Mouse (Mus musculus) kidney, embryonic 14.5 days (tissue): ENCODE data around the gene Aagab. TPM values are rescaled to one million over a fixed set of nuclear protein-coding genes. Genes with fewer than 3 reads are reported as not detected.

Experiments used
- ATAC-seq: fragments of 200-750 bp; cut with Nextera tagmentation; 2 replicates; pipeline ENCODE4 v1.8.0; 2017; ENCODE audit warnings: moderate number of reproducible peaks, mild to moderate bottlenecking, moderate TSS enrichment, moderate library complexity; ENCODE audit not compliant: low FRiP score, low TSS enrichment
- H3K27ac ChIP-seq: fragments of 300-500 bp; sonication (generic); 2 replicates; pipeline ENCODE4 v1.5.1; 2014; ENCODE audit warnings: low read depth, mild to moderate bottlenecking, low read length, moderate library complexity, mixed read lengths
- H3K27me3 ChIP-seq: fragments of 300-500 bp; sonication (generic); 2 replicates; pipeline ENCODE4 v1.6.1; 2014; ENCODE audit warnings: mild to moderate bottlenecking, low read length; ENCODE audit not compliant: control insufficient read depth, insufficient read depth
- H3K36me3 ChIP-seq: fragments of 300-500 bp; sonication (generic); 2 replicates; pipeline ENCODE4 v1.6.1; 2014; ENCODE audit warnings: low read length, mixed read lengths; ENCODE audit not compliant: control insufficient read depth, insufficient read depth
- H3K4me1 ChIP-seq: fragments of 300-500 bp; sonication (generic); 2 replicates; pipeline ENCODE4 v1.6.1; 2014; ENCODE audit warnings: low read length, mixed read lengths; ENCODE audit not compliant: control insufficient read depth, insufficient read depth
- H3K4me2 ChIP-seq: fragments of 300-500 bp; sonication (generic); replicated peaks from 2 replicates; pipeline ENCODE4 v1.6.1; 2014; ENCODE audit warnings: low read depth, mild to moderate bottlenecking, low read length
- H3K4me3 ChIP-seq: fragments of 300-500 bp; sonication (generic); 2 replicates; pipeline ENCODE4 v1.5.1; 2014; ENCODE audit warnings: mild to moderate bottlenecking, low read length
- H3K9ac ChIP-seq: fragments of 300-500 bp; sonication (generic); 2 replicates; pipeline ENCODE4 v1.6.1; 2014; ENCODE audit warnings: low read depth, mild to moderate bottlenecking, low read length, moderate library complexity
- H3K9me3 ChIP-seq: fragments of 300-500 bp; sonication (generic); 2 replicates; pipeline ENCODE4 v1.6.1; 2016; ENCODE audit warnings: low read length; ENCODE audit not compliant: control insufficient read depth
- WGBS: fragments of 180-500 bp; shearing (Covaris S2); extraction: QIAGEN DNeasy Blood & Tissue Kit; methylation state at CpG from one replicate; pipeline ENCODE4 v1.1.7; 2014; 5-methylcytosine and 5-hydroxymethylcytosine counted together
- polyA plus RNA-seq: library from polyadenylated mRNA; unstranded; fragments of >200 nt; fragmentation: Nextera tagmentation; extraction: Ambion mirVana; gene quantifications from 2 replicates; pipeline ENCODE4 v1.2.1, GENCODE M21; 2014

The Aagab gene
- polyA plus RNA-seq, 1 experiment from 2014 or later, result 31.1 TPM

GRCm38 (mm10) chr9:63682301-63682700 lies 79.8 kb downstream of the Aagab start:
- Histone ChIP-seq H3K27ac (no peak overlapping the region), H3K9ac (no peak overlapping the region), H3K4me3 (no peak overlapping the region), H3K4me1 (peaks cover 23% of the 10 kb centered on the region), H3K4me2 (no peak overlapping the region), H3K36me3 (no peaks in the 10 kb centered on the region), H3K9me3 (no peaks in the 10 kb centered on the region), H3K27me3 (no peaks in the 10 kb centered on the region)
- 76% methylated on average over 9 of the region's 9 CpGs for WGBS
- no peak for ATAC-seq

GRCm38 (mm10) chr9:63682943-63683342 lies 80.5 kb downstream of the Aagab start:
- Histone ChIP-seq H3K27ac (no peak overlapping the region), H3K9me3 (no peaks in the 10 kb centered on the region), H3K4me3 (no peak overlapping the region), H3K4me1 (peaks cover 16% of the 10 kb centered on the region), H3K9ac (no peak overlapping the region), H3K27me3 (no peaks in the 10 kb centered on the region), H3K4me2 (no peak overlapping the region), H3K36me3 (no peaks in the 10 kb centered on the region)
- ATAC-seq, result no peak
- WGBS, result 94% methylated on average over 2 of the region's 2 CpGs

GRCm38 (mm10) chr9:63684277-63684676 lies 81.8 kb downstream of the Aagab start:
- H3K9me3 ChIP-seq, result no peaks in the 10 kb centered on the region
- H3K9ac ChIP-seq, result no peak overlapping the region
- no peak overlapping the region for H3K4me3 ChIP-seq
- no peak overlapping the region for H3K27ac ChIP-seq
- no peak for ATAC-seq
- H3K36me3 ChIP-seq, result no peaks in the 10 kb centered on the region
- WGBS, result 96% methylated on average over 6 of the region's 6 CpGs
- H3K27me3 ChIP-seq, result no peaks in the 10 kb centered on the region
- peaks cover 3% of the 10 kb centered on the region; the same call in 1 of the 2 replicates for H3K4me1 ChIP-seq
- H3K4me2 ChIP-seq, result no peak overlapping the region

- no peak overlapping the region for H3K4me2 ChIP-seq
- no peak overlapping the region for H3K27ac ChIP-seq
- no peak overlapping the region for H3K4me3 ChIP-seq
- H3K36me3 ChIP-seq, result no peaks in the 10 kb centered on the region
- H3K9me3 ChIP-seq, result peaks cover 2% of the 10 kb centered on the region; the same call in 1 of the 2 replicates
- H3K27me3 ChIP-seq, result no peaks in the 10 kb centered on the region
- WGBS, result 79% methylated on average over 5 of the region's 5 CpGs
- ATAC-seq, result no peak
- H3K4me1 ChIP-seq, result no peaks in the 10 kb centered on the region
- H3K9ac ChIP-seq, result no peak overlapping the region
Observed at GRCm38 (mm10) chr9:63685352-63685751, 82.9 kb downstream of the Aagab start.

- Histone ChIP-seq H3K27ac (peak overlapping the region; percentile 47; the same call in 1 of the 2 replicates), H3K36me3 (no peaks in the 10 kb centered on the region), H3K4me2 (no peak overlapping the region), H3K9ac (no peak overlapping the region), H3K27me3 (no peaks in the 10 kb centered on the region), H3K4me1 (no peaks in the 10 kb centered on the region), H3K9me3 (peaks cover 4% of the 10 kb centered on the region; the same call in 1 of the 2 replicates), H3K4me3 (no peak overlapping the region)
- WGBS, result 50% methylated on average over 7 of the region's 7 CpGs
- no peak for ATAC-seq
Observed at GRCm38 (mm10) chr9:63687413-63688015, 85.1 kb downstream of the Aagab start.

- WGBS, result 80% methylated on average over 1 of the region's 1 CpGs
- Histone ChIP-seq H3K4me2 (no peak overlapping the region), H3K27me3 (no peaks in the 10 kb centered on the region), H3K9ac (no peak overlapping the region), H3K9me3 (peaks cover 4% of the 10 kb centered on the region; the same call in 1 of the 2 replicates), H3K36me3 (no peaks in the 10 kb centered on the region), H3K4me3 (no peak overlapping the region), H3K27ac (no peak overlapping the region), H3K4me1 (no peaks in the 10 kb centered on the region)
- ATAC-seq, result no peak
Observed at GRCm38 (mm10) chr9:63690511-63690910, 88.1 kb downstream of the Aagab start.

GRCm38 (mm10) chr9:63691960-63692359 lies 89.5 kb downstream of the Aagab start:
- no peaks in the 10 kb centered on the region for H3K36me3 ChIP-seq
- H3K4me2 ChIP-seq, result no peak overlapping the region
- WGBS, result 60% methylated on average over 2 of the region's 2 CpGs
- no peak overlapping the region for H3K4me3 ChIP-seq
- H3K27me3 ChIP-seq, result no peaks in the 10 kb centered on the region
- peaks cover 4% of the 10 kb centered on the region; the same call in 1 of the 2 replicates for H3K9me3 ChIP-seq
- ATAC-seq, result no peak
- peak overlapping the region; percentile 37; the same call in 1 of the 2 replicates for H3K27ac ChIP-seq
- H3K9ac ChIP-seq, result peak overlapping the region; percentile 1; the same call in 1 of the 2 replicates
- peaks cover 11% of the 10 kb centered on the region for H3K4me1 ChIP-seq

Other genes starting within 250 kb of the Aagab start
- gene Map2k5, start 224.8 kb upstream of the Aagab start, polyA plus RNA-seq, result 35.3 and 40.3 TPM in 2 replicates
- 55.1 and 56.4 TPM in 2 replicates for gene 2300009A05Rik, start 203.4 kb upstream of the Aagab start, polyA plus RNA-seq
- gene Iqch, start 167 bp upstream of the Aagab start, polyA plus RNA-seq, result 0.09 TPM in 1 of 2 replicates, not detected in the other
- gene Smad3, start 155.3 kb downstream of the Aagab start, polyA plus RNA-seq, result 17.6 and 21.2 TPM in 2 replicates